Mouse (Mus musculus): ENCODE data around the gene Ctnna3.
"Not testable (repeated sequence)": the region's sequence is repeated elsewhere in the genome, so short reads cannot be mapped to it uniquely, and the experiment has no call there.

Ctnna3 gene

DNA sequence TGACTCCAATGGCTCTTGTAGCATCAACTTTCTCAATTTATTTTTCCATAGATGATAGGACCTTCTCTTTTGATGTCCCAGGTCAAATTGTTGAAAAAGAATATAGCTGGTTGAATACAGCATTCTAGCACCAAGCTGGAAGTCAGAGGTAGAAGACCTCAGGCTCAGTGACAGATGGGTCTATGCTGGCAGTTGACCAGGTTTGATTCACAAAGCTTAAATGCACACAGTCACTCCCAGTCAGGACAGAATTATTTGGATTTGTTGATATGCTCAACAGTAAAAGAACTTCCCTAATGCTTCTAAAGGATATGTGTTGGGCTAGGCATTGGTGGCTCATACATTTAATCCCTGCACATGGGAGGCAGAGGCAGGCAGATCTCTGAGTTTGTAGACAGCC, 1059.6 kb downstream of the Ctnna3 start:
- no peak for DNase-seq (ENCODE audit: low spot score in 2 of 2)

GRCm38 (mm10) chr10:64543647-64544046, 1113.7 kb downstream of the Ctnna3 start:
- no peak for DNase-seq (ENCODE audit: low spot score in 2 of 2)

- DNase-seq (ENCODE audit: low spot score in 2 of 2), result no peak
These were observed 1114.5 kb downstream of the Ctnna3 start for GRCm38 (mm10) chr10:64544389-64544788.

DNA sequence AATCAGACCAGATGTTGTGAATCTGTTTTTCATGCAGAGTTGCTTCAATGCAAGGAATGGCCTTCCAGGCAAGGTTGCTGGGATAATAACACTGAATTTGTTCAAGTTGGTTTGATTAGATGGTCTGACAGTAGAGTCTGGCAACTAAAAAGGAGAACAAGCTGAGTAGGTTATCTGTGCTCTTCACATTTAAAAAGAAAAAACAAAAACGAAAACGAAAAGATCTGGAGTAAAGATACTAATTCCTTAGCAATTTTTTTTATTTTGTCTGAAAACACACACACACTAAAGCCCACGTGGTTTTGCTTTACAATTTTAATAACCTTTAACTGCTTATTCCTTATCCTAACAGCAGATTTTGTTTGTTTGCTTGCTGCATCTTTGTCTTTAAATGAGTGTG, 1141.4 kb downstream of the Ctnna3 start:
- no peak for DNase-seq (ENCODE audit: low spot score in 2 of 2)

DNA sequence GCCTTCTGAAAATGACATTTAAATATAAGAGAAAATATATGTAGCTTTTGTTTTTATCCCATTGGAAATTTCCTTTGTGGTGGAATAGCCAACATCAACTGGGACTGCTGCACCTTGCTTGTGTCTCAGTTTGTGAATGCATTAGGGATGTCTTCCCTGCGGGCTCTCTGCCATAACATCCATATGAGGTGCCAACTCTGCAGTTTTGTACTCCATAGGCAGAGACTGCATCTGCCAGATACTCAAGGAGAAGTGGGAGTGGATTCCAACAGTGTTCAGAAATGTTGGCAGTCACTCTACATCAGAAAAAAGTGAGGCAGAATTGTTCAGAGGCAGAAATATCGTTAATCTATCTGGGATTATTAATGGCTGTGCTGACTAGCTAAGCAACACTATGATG, 1158.2 kb downstream of the Ctnna3 start:
- peak; percentile 52 to 66 for DNase-seq (ENCODE audit: low spot score in 2 of 2)

- no peak for DNase-seq (ENCODE audit: low spot score in 2 of 2)
These were observed 1206.9 kb downstream of the Ctnna3 start for GRCm38 (mm10) chr10:64636760-64637159.

- no peak for DNase-seq (ENCODE audit: low spot score in 2 of 2)
These were observed 1209.2 kb downstream of the Ctnna3 start for GRCm38 (mm10) chr10:64639061-64639460.

DNA sequence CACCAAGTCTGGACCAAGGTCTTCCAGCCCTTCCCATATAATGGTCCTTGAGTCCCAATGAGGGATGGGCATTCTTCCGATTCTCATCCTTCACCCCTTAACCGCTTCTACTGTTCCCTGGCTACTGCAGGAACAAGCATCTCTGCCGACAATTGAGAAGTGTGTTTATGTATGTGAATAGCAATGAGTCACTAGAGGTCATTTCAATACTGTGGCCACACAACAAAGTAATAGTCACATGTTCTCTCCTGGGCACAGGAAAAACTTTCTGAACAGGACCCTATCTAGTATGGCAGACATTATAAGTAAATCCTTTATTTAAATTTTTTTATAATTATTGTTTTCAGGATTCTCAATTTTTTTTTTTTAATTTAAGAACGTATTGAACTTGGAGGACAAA, 1211.2 kb downstream of the Ctnna3 start:
- DNase-seq (ENCODE audit: low spot score in 2 of 2), result no peak

DNA sequence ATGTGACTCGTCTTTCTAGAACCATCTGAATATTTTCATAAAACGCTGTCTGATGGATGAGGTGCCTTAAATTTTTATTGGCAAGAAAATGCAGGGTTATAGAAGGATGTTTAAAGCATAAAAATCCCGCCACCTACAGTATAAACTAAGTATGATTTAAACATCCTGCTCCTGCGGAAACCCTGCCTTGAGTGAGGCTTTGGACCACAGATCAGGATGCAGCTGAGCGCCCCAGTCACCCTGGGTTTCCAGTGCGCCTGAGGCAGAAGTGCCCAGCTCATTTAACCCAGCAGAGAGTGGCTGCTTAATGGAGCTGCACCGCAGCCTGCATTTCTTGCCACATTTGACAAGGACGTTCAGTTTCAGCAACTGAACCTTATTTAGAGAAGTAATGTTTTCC, 1211.7 kb downstream of the Ctnna3 start:
- DNase-seq (ENCODE audit: low spot score in 2 of 2), result no peak

- DNase-seq (ENCODE audit: low spot score in 2 of 2), result no peak
These were observed 1214.1 kb downstream of the Ctnna3 start for GRCm38 (mm10) chr10:64643976-64644375.

DNA sequence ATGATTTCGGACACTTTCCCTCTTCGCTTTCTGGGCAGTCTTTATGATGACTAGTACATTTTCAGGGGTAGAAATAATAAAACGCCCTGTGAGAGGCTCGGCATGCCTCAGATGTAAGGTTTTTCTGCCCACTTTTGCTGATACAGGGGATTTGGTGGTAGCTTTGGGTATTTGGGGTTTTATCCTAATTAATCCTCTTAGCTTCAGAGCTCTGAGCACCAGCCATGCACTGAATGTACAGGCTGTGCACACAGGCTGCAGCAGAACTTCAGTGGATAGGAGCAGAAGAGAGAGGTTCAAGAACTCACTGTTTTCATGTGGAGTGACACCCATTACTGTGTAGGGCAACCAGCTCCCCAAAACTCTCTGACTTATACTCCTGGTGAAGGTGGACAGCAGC, 1231.3 kb downstream of the Ctnna3 start:
- DNase-seq (ENCODE audit: low spot score in 2 of 2), result no peak

DNA sequence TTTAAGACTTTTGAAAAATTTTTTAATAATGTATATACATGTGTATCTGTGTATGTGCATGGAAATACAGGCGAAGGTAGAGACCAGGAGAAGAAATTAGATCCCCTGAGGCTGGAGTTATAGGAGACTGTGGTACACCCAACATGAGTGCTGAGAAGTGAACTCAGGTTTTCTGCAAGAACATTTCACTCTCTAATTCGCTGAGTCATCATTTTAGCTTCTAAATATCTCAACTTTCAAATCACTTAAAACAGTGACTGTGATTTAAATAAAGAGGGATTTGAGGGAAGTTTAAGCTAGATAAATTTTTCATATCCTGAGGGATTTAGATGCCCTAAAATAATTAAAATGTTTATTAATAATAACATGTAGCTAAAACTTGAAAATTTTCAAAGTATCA, 1241.6 kb downstream of the Ctnna3 start:
- DNase-seq (ENCODE audit: low spot score in 2 of 2), result no peak

DNA sequence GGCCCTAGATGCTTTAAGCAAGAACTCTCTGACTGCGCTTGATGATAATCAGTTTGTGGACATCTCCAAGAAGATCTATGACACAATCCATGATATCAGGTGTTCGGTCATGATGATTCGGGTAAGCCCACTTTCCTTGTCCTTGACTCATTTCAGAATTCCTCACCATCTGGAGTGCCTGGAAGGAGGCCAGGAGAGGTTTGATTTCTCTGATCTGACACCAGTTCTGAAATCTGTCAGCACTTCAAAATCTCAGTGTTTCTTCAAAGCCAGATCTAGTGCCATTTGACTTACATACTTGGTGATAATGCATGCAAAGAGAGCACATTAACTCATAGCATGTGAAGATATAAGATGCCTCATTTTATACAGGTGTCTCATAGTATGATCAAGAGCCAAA, 1245.9 kb downstream of the Ctnna3 start:
- no peak for DNase-seq (ENCODE audit: low spot score in 2 of 2)

DNA sequence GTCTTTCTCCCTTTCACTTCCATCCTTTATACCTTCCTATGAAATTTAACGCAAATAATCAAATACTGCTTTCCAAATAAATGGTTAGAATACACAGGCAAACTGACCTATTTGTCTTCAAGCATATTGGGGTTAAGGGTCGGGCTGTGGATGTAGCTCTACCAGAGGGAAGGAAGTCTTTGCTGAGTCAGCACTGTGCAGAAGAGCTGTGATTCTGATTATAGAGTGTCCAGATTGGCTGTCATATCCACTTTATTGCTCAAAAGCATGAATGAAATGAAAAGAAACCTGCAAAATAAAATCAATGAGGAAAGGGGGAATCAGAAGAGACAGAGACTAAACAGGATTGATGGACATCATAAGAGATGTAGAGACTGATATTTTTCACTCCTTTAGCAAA, 1280.1 kb downstream of the Ctnna3 start:
- DNase-seq (ENCODE audit: low spot score in 2 of 2), result no peak

GRCm38 (mm10) chr10:64718036-64718435, 1288.1 kb downstream of the Ctnna3 start:
- peak in 1 of 2 experiments; percentile 2 for DNase-seq (ENCODE audit: low spot score in 2 of 2)

GRCm38 (mm10) chr10:64735692-64736091, 1305.8 kb downstream of the Ctnna3 start:
- no peak for DNase-seq (ENCODE audit: low spot score in 2 of 2)

- DNase-seq (ENCODE audit: low spot score in 2 of 2), result no peak
These were observed 1306.7 kb downstream of the Ctnna3 start for GRCm38 (mm10) chr10:64736616-64737015.

- DNase-seq (ENCODE audit: low spot score in 2 of 2), result not testable (repeated sequence)
These were observed 1311.8 kb downstream of the Ctnna3 start for GRCm38 (mm10) chr10:64741721-64742120.

DNA sequence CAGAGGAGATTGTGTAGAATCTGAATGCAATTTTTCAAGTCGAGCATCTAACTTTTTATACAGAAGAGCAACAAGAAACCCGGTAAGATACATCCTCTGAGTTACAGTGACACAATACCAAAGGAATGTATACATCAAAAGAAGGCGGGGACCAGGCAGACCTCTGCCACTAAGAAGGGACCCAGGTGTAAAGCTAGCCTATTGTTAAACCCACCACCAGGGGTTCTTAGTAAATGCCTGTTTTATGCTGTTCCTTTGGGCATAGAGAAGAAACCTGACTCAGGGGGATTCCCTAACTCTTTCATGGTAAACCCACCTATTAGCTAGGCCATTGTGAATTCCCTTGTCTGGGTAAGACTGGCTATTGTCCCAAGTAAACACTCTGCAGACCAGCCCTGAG, 1314.2 kb downstream of the Ctnna3 start:
- not testable (repeated sequence) for DNase-seq (ENCODE audit: low spot score in 2 of 2)

GRCm38 (mm10) chr10:64748651-64749050, 1318.8 kb downstream of the Ctnna3 start:
- DNase-seq (ENCODE audit: low spot score in 2 of 2), result no peak

DNA sequence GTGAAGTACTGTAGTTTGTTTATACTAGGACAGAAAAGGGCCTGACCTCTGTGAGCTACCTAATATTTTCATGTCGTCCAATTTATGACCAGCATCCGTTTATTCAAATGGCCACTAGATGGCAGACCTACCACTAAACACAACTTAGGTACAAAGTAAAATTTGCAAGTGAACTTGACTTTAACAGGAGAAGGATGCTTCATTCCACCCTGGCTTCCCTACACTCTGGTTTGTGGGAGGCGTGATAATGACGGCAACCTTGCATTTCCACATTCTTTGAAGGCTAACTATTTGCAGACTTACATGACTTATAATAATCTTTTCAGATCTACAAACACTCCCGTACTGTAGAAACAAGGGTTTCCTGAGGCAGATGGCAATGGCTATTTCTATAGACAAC, 1320.9 kb downstream of the Ctnna3 start:
- peak; percentile 2 to 6 for DNase-seq (ENCODE audit: low spot score in 2 of 2)

DNA sequence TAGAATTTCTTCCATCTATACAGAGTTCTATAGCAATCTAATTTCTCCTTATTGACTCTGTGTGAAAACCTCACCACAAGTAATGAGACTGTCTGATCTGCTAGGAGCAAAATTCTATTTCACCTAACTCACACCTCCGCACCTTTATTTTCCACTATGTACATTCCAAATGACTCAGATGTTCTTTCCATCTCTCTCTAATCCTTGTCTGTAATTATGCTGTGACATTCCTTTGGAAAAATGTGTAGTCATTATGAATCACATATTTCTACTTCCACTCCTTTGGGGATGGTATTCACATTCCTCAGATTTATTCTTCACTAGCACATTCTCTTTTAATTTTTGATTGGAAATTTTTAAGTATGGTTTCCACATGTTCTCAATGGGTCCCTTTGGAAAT, 1406.4 kb downstream of the Ctnna3 start:
- no peak for DNase-seq (ENCODE audit: low spot score in 2 of 2)

DNA sequence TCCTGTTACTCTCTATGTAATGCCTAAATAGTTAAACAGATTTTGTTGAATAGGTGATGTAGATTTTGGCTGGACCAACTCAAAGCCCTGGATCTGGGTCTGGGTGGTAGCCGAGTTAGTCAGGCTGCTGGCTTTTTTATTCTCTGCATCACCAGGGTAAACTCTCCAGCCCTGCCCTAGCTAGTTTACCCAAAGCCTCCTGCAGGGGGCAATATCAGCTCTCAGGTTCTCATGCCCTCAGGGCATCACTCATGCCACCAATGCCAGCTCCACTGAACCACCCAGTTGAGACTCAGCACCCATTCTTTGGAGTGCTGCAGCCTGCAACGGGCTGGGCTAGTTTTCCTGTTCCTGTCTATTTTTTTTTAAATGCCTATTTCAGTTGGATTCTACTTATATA, 1431.5 kb downstream of the Ctnna3 start:
- no peak for DNase-seq (ENCODE audit: low spot score in 2 of 2)

DNA sequence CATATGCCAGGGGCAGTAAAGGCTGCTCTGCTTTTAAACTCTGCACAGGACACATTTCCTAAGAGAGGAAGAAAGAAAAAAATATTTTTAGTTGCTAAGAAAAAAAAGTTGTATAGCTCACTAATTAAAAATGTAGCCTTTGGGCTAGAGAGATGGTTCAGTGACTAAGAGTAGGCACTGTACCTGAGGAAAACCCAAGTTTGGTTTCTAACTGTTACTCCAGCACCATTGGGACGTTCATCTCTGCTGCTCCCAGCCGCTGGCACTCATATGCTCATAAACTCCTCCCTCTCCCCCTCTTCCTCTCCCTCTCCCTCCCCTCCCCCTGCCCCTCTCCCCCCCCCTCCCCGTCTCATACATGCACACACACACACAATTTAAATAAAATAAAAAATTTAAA, 1441.0 kb downstream of the Ctnna3 start:
- no peak for DNase-seq (ENCODE audit: low spot score in 2 of 2)

DNA sequence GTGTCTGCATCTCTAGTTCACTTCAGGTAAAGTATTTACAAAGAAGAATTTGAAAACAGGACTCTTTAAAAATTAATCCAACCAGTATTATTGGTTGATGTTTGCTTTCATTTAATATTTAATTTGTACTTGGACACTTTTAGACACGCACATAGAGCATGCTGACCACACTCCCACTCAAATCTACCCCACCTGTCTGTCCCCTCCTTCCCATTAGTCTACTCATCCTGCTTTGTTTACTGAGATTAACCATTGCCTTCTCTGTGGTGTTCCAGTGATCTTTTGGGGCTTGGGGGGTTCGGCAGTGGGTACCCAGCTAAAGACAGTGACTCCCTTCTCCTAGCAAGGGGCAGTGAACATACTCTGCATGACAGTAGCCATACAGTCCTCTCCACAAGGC, 1446.6 kb downstream of the Ctnna3 start:
- DNase-seq (ENCODE audit: low spot score in 2 of 2), result no peak
